Mouse (Mus musculus) E14TG2a.4 (cell line): ENCODE data around the gene Itgax.

ENCODE experiments used
- CTCF ChIP-seq: conservative IDR thresholded peaks from 2 replicates; pipeline ENCODE4 v1.5.1; 2014; ENCODE audit warnings: low read length
- NANOG ChIP-seq: IDR thresholded peaks from 2 replicates; pipeline ENCODE4 v1.6.1; 2014; ENCODE audit warnings: borderline replicate concordance, low read length, mixed read lengths
- POU5F1 ChIP-seq: IDR thresholded peaks from 2 replicates; pipeline ENCODE4 v1.6.1; 2014; ENCODE audit warnings: low read length, borderline replicate concordance

DNA sequence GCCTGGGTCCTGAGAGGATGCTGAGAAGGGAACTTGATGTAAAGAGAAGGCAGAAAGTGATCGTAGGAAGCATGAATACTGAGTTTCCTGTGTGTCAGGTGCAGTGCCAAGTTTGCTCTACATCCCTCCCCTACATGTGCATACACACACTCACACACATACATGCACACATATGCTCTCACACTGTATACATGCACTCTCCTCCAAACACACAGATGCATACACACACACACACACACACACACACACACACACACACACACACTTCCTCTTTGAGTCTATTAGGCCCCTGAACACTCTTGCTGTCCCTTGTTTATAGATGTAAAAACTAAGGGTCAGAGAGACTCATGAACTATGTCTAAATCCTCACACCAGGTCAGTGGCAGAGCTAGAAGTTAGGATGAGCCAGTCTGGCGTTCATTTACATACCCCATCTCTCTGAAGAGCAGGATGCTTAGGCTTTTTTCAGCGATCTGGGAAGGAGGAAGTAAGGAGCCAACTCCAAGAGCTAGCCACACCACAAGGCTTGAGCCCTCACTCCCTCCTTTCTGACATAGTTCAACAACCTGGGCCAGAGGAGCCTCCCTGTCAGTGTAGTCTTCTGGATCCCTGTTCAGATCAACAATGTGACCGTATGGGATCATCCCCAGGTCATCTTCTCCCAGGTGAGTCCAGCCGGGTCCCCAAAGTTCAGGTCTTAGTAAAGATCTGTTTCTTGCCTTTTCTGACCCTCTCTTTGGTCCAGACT lies 14.0 kb upstream of the Itgax start:
- TF ChIP-seq CTCF (no peak), POU5F1 (no peak), NANOG (no peak)
